Mouse (Mus musculus): Measurements from ENCODE around the gene Tm9sf4.
A peak's percentile ranks its signal among the peaks of the same experiment; 100 is the strongest.

The Tm9sf4 gene

GRCm38 (mm10) chr2:153160844-153161683 lies at the start of gene Tm9sf4:
Tm9sf4 (plus strand) TSS chr2:153161303.
- DNase-seq (ENCODE audit: low spot score), result peak; percentile 91

DNA sequence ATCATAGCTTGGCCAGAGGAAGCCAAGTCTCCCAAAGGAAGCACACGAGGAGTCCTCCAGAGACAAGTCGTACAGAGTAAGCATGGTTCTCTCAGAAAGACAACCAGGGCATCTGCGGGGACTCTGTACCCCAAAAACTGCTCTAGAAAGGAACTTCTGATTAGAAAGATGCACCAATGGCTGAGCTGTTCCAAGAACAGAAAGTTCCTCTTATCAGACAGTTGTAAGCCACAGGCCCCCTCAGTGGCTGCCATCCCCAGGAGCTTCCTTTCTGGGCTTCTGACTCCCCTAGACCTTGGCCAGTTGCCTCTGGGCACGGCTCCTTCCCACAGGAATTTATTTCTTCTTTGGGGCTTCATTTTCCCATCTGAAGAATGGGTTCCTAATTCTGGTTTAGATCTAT lies 45.4 kb upstream of the Tm9sf4 start:
- no peak for DNase-seq (ENCODE audit: low spot score)

DNA sequence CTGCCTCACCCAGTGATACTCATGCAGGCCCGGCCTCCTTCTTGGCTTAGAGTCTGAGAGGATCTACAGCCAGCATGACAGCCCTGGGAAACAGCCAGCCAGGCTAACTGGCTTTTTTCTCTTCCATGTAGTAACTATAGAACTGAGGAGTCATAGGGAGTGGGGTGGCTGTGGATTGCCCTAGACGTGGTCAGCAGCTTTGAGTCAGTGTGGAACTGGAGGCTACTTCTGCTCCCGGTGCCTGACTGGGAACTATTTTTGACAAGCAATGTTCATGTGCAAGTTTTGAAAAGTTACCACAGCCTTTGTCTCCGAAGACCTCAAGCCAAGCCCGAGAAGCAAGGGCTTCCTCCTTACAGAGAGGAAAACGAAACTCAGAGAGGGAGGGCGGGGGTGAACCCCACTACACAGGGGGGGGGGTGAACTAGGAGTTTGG lies 44.0 kb upstream of the Tm9sf4 start:
- DNase-seq (ENCODE audit: low spot score), result no peak

GRCm38 (mm10) chr2:153119488-153119887 lies 41.6 kb upstream of the Tm9sf4 start:
- DNase-seq (ENCODE audit: low spot score), result no peak

DNA sequence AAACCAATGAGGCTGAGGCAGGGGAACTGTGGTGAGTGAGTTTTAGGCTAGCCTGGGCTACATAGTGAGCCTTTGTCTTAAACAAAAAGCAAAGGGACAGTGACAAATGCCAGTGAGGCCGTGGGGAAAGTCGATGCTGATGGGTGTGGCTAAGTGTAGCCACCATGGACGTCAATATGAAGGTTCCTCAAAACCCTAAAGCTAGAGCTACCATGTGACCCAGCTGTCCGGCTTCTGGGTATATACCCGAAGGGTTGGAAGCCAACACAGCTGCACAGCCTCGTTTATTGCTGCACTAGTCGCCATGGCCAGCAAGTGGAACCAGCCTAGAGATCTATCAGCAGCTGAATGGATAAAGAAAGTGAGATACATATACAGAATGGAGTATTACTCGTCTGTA lies 41.0 kb upstream of the Tm9sf4 start:
- no peak for DNase-seq (ENCODE audit: low spot score)

- no peak for DNase-seq (ENCODE audit: low spot score)
Observed at GRCm38 (mm10) chr2:153121821-153122615, 39.1 kb upstream of the Tm9sf4 start.

DNA sequence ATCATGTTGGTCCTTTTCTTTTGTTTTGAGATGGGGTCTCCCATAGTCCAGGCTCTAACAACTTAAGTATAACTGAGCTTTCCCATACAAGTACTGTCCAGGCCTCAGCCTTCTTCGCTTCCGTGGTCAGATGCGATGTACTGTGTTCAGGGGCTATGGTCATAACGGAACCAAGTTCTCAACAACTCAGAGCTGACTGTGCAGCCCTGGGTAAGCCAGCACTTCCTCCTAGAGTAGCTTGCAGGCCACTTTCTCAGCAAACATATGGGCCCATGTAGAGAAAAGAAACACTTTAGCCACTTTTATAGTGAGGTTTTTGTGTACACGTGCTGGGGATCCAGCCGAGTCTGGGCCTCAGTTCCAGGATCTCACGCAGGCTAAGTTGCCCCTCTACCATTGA lies 38.4 kb upstream of the Tm9sf4 start:
- DNase-seq (ENCODE audit: low spot score), result no peak

DNA sequence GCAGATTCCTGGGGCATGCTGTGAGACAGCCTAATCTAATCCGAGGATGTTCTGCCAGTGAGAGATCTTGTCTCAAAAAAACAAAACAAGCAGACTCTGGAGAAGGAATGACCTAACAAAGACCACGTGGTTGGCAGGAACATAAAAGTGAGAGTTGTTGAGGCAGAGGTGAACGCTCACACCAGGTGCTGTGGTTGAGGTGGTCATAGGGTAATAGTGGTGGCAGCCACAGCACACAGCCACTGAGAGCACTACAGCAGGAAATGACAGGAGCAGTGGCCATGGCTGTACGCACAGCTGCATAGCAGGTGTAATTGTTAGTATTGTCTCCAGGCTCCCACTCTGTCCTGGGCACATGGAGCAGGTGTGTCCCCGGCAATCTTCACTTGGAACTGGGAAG lies 35.2 kb upstream of the Tm9sf4 start:
- DNase-seq (ENCODE audit: low spot score), result no peak

DNA sequence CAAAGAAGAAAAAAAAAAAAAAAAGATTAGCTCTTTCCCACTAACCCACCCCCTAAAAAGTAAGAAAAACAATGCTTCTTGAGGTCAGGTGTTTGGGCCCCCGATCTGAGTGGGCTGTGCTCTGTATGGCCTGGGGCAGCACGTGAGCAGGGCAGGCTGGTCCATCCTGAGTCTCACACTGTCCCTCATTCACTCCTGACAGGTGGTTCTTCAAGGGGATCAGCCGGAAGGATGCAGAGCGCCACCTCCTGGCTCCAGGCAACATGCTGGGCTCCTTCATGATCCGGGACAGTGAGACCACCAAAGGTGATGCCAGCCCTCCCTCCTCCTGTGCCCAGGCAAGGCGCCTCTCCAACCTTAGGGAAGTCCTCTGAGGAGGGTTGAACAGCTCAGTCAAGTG lies 30.1 kb upstream of the Tm9sf4 start:
- no peak for DNase-seq (ENCODE audit: low spot score)

- DNase-seq (ENCODE audit: low spot score), result no peak
Observed at GRCm38 (mm10) chr2:153134237-153134636, 26.9 kb upstream of the Tm9sf4 start.

GRCm38 (mm10) chr2:153136211-153136610 lies 24.9 kb upstream of the Tm9sf4 start:
- no peak for DNase-seq (ENCODE audit: low spot score)

DNA sequence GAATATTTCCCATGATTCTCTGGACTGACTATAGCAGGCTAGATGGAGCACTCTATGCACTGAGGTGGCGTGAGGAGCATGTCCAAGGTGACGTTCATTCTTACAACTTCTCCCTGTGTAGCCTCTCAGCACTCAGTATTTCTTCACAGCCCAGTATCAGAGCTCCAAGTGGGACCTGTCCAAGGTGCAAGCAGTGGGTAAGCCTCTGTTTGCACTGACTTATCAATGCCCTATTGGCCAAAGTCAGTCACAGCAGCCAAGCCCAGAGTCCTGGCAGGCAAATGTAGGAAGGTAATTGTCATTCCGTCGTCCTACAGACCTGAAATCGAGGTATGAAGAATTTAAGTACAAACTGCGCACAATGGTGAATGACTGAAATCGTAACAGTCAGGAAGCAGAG lies 21.9 kb upstream of the Tm9sf4 start:
- no peak for DNase-seq (ENCODE audit: low spot score)

DNA sequence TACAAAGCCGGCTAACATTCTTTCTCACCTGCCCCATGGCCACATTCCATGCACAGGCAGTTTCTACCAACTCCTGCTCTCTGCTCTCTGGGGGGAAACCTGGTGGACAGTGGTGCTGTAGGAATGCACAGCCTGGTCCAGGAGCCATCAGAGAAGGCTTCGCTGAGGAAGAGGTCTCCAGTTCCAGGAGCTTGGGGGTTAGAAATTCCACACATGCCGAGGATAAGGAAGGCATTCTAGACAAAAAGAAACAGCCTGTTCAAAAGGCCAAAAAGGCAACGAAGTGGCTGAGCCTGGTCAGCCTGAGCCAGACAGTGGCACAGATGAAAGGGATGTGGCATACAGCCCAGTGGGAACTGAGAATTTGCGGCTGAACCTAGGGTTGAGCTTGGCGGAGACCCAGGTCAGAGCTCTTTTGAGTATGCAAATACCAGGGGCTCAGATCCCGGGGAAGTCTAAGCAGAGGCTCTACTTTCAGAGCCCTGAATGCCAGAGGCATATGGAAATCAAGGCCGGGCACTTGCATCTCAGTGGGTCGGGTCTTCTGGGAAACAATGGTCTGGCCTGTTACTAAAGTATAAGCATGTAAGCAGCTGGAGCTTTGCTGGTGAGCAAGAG lies 21.0 kb upstream of the Tm9sf4 start:
- DNase-seq (ENCODE audit: low spot score), result no peak

DNA sequence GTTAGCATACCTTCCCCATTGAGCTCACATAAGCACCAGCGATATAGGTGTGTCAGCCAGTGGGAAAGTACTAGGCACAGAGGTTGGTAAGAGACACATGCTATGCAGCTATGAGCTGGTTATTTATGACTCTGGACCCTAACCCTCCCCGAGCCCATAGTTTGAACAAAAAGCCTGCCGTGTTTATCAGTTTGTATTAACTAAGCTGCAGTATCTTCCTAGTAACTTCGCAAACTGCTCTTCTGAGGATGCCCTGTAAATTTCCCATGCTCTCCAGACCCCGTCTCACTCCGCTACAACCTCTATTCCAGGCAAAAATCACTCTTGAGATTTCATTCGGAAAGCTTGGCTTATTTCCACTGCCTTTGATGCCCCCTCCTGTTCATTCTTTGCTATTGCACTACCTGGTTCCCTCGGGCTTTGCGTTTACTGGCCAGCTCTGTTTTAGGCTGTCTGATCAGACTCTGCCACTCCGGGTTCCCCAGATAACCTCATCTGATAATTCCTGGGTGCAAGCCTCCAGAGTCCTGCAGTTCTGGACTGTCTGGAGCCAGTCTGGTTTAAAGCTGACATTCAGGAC lies 18.4 kb upstream of the Tm9sf4 start:
- DNase-seq (ENCODE audit: low spot score), result no peak

DNA sequence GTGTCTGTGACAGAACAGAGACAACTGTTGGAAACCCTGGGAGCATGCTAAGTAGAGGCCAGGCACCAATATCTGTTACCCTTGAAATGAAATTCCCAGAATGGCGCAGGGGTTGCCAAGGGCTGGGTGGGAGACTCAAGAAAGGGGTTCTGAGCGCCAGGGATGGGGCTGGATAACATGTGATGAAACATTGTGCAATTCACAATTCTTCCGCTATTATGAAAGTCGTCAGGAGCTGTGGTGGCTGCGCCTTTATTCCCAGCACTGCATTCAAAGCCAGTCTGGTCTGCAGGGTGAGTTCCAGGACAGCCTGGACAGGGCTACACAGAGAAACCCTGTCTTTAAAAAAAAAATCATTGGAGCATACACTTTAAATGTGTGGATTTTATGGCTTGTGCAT lies 15.8 kb upstream of the Tm9sf4 start:
- DNase-seq (ENCODE audit: low spot score), result no peak

- no peak for DNase-seq (ENCODE audit: low spot score)
Observed at GRCm38 (mm10) chr2:153147236-153147635, 13.9 kb upstream of the Tm9sf4 start.

DNA sequence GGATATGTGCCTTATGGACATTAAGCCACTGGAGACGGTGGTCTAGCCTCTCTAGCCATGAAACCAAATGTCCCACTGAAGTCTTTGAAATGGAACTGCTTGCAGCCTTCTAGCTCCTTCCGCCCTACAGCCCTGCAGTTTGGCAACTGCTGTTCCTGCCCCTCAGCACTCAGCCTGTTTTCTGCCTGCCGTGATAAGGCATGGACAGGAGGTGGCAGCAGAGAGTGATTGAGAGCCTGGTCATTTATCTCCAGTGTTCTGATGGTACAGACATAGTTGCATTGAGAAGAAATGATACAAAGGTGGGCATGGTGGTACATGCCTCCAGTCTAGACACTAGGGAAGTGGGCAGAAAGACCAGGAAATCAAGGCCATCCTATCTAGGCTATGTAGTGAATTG lies 13.4 kb upstream of the Tm9sf4 start:
- peak; percentile 27 for DNase-seq (ENCODE audit: low spot score)

DNA sequence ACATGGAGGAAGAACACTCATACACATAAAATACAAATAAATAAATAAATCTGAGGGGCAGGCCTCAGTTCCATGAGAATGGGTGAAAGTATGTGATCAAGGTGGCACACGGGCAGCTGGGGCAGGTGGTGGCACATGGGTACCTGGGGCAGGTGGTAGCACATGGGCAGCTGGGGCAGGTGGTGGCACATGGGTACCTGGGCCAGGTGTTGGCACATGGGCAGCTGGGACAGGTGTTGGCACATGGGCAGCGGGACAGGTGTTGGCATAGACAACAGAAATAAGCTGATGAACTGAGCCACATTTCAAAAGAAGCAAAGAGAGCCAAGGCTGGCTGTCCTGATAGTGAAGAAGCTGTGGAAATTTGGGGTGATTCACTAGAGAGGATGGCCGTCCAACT lies 11.4 kb upstream of the Tm9sf4 start:
- no peak for DNase-seq (ENCODE audit: low spot score)

GRCm38 (mm10) chr2:153151026-153151425 lies 10.1 kb upstream of the Tm9sf4 start:
- no peak for DNase-seq (ENCODE audit: low spot score)

GRCm38 (mm10) chr2:153151926-153152665 lies 9.0 kb upstream of the Tm9sf4 start:
- DNase-seq (ENCODE audit: low spot score), result no peak

DNA sequence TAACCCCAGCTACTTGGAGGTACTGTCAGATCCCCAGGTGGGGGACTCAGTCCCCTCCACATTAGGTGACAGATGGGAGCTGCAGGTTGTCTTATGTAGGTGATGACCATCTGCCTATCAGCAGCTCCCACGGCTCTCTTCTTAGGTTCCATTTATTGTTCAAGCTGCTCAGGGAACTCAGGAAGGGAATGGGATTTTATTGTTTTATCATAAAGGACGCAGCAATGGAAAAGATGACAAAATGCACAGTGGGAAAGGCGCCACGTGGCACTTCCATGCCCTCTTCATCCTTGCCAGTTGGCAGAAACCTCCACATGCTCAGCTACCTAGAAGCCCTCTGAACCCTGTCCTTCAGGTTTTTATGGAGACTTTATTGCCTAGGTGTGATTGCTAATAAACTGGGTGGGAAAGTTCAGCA lies 8.1 kb upstream of the Tm9sf4 start:
- no peak for DNase-seq (ENCODE audit: low spot score)

DNA sequence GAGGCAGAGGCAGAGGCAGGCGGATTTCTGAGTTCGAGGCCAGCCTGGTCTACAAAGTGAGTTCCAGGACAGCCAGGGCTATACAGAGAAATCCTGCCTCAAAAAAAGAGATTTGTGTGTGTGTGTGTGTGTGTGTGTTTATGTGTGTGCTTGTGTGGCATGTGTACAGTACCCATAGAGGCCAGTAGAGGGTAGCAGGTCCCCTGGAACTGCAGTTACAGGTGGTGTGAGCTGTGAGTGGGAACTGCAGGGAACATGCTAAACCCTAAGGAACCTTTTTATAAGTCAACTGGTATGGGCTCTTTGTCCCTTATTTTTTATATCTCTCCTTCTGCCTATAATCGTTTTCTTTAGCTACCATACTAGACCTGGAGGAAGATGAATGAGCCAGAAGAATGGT lies 3.8 kb upstream of the Tm9sf4 start:
- DNase-seq (ENCODE audit: low spot score), result no peak

All from ovary, postnatal 10 days (tissue).